Mouse (Mus musculus) c-Kit-positive CD71-negative TER-119-negative erythroid progenitor cells, embryonic 14.5 days (primary cell): ENCODE results near the gene Mfsd1.

ENCODE experiments used
- DNase-seq: peaks from one replicate; pipeline ENCODE4 v3.0.0-alpha.2; 2013; ENCODE audit warnings: low read depth

Mfsd1 gene

GRCm38 (mm10) chr3:67582273-67583124 lies at the start of gene Mfsd1:
Mfsd1 (plus strand) TSS chr3:67582741.
- peak; percentile 73 for DNase-seq

GRCm38 (mm10) chr3:67543630-67544029 lies 38.9 kb upstream of the Mfsd1 start:
- DNase-seq, result no peak

- no peak for DNase-seq
Measured at GRCm38 (mm10) chr3:67551193-67551592, 31.3 kb upstream of the Mfsd1 start.

GRCm38 (mm10) chr3:67553281-67553680 lies 29.3 kb upstream of the Mfsd1 start:
- no peak for DNase-seq

- no peak for DNase-seq
Measured at GRCm38 (mm10) chr3:67553927-67554448, 28.6 kb upstream of the Mfsd1 start.

- DNase-seq, result no peak
Measured at GRCm38 (mm10) chr3:67555211-67555610, 27.3 kb upstream of the Mfsd1 start.

- DNase-seq, result peak; percentile 37
Measured at GRCm38 (mm10) chr3:67557200-67557651, 25.3 kb upstream of the Mfsd1 start.

GRCm38 (mm10) chr3:67557718-67558354 lies 24.7 kb upstream of the Mfsd1 start:
- no peak for DNase-seq

- no peak for DNase-seq
Measured at GRCm38 (mm10) chr3:67564731-67565357, 17.7 kb upstream of the Mfsd1 start.

GRCm38 (mm10) chr3:67565540-67566227 lies 16.9 kb upstream of the Mfsd1 start:
- no peak for DNase-seq

- DNase-seq, result peak; percentile 52
Measured at GRCm38 (mm10) chr3:67568015-67568618, 14.4 kb upstream of the Mfsd1 start.

GRCm38 (mm10) chr3:67572918-67573317 lies 9.6 kb upstream of the Mfsd1 start:
- DNase-seq, result peak; percentile 26

- no peak for DNase-seq
Measured at GRCm38 (mm10) chr3:67573523-67573922, 9.0 kb upstream of the Mfsd1 start.

- no peak for DNase-seq
Measured at GRCm38 (mm10) chr3:67576248-67576647, 6.3 kb upstream of the Mfsd1 start.

GRCm38 (mm10) chr3:67576724-67577123 lies 5.8 kb upstream of the Mfsd1 start:
- DNase-seq, result no peak

GRCm38 (mm10) chr3:67583125-67583845 lies 744 bp downstream of the Mfsd1 start:
- DNase-seq, result peak; percentile 23

GRCm38 (mm10) chr3:67583846-67584186 lies 1.3 kb downstream of the Mfsd1 start:
- DNase-seq, result no peak

GRCm38 (mm10) chr3:67586511-67586910 lies 4.0 kb downstream of the Mfsd1 start:
- no peak for DNase-seq

- DNase-seq, result no peak
Measured at GRCm38 (mm10) chr3:67587430-67587829, 4.9 kb downstream of the Mfsd1 start.

- no peak for DNase-seq
Measured at GRCm38 (mm10) chr3:67601616-67602138, 19.1 kb downstream of the Mfsd1 start.

- no peak for DNase-seq
Measured at GRCm38 (mm10) chr3:67618222-67618621, 35.7 kb downstream of the Mfsd1 start.
